Mouse (Mus musculus): ENCODE data around the gene March10. TPM values are rescaled to one million over a fixed set of nuclear protein-coding genes. Genes with fewer than 3 reads are reported as not detected.
A peak's percentile ranks its signal among the peaks of the same experiment; 100 is the strongest.

Gene March10
- polyA plus RNA-seq, 1 experiment from 2014 or later = 0.31 TPM

DNA sequence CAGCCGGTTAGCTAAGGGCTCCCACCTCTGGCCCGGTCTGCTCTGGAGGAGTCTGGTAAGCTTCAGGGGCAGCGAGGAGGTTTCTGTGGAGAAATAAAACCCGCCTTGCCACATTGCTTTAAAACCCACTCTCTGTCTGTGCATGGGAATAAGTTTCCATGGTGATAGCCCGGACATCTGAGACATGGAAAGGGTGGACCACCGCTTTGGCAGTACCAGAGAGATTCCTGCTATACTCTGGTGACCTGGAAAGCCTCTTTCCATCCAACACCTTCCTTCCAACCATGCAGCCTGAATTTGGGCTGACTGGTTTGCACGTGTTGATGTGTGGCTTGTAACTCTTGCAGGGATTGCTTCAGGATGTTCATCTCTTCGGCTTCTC, 142.9 kb downstream of the March10 start:
- Histone ChIP-seq H3K27ac (replicated peaks; ENCODE audit: low read depth, low read length) (peak overlapping the region; percentile 65), H3K36me3 (replicated peaks; ENCODE audit: control insufficient read depth, insufficient read depth, low read depth, low read length) (no peaks in the 10 kb centered on the region), H3K4me2 (ENCODE audit: low read depth, low read length) (no peak overlapping the region; the same call in 1 of the 2 replicates), H3K9ac (replicated peaks; ENCODE audit: low read length) (peak overlapping the region; percentile 18; the same call in 1 of the 2 replicates), H3K4me1 (ENCODE audit: control insufficient read depth, insufficient read depth, low read length) (peaks cover 11% of the 10 kb centered on the region), H3K4me3 (ENCODE audit: low read depth, low read length) (no peak overlapping the region), H3K27me3 (ENCODE audit: control insufficient read depth, insufficient read depth, low read length) (no peaks in the 10 kb centered on the region), H3K9me3 (replicated peaks; ENCODE audit: control insufficient read depth, low read length) (no peaks in the 10 kb centered on the region)
- ATAC-seq (replicated peaks; ENCODE audit: insufficient number of reproducible peaks, low FRiP score, low TSS enrichment, low read depth) = no peak; the same call in 1 of the 2 replicates
- DNase-seq (ENCODE audit: low spot score) = no peak
- WGBS = 22% methylated on average over 8 of the region's 8 CpGs

- H3K9ac ChIP-seq (replicated peaks; ENCODE audit: low read length) = peak overlapping the region; percentile 18; the same call in 1 of the 2 replicates
- no peak overlapping the region for H3K4me3 ChIP-seq (ENCODE audit: low read depth, low read length)
- H3K27me3 ChIP-seq (ENCODE audit: control insufficient read depth, insufficient read depth, low read length) = no peaks in the 10 kb centered on the region
- 25% methylated on average over 9 of the region's 10 CpGs for whole genome bisulfite sequencing
- H3K4me1 ChIP-seq (ENCODE audit: control insufficient read depth, insufficient read depth, low read length) = peaks cover 11% of the 10 kb centered on the region
- no peaks in the 10 kb centered on the region for H3K9me3 ChIP-seq (replicated peaks; ENCODE audit: control insufficient read depth, low read length)
- H3K4me2 ChIP-seq (ENCODE audit: low read depth, low read length) = no peak overlapping the region; the same call in 1 of the 2 replicates
- DNase-seq (ENCODE audit: low spot score) = peak; percentile 80
- peak; percentile 88 for ATAC-seq (replicated peaks; ENCODE audit: insufficient number of reproducible peaks, low FRiP score, low TSS enrichment, low read depth)
- peak overlapping the region; percentile 65 for H3K27ac ChIP-seq (replicated peaks; ENCODE audit: low read depth, low read length)
- no peaks in the 10 kb centered on the region for H3K36me3 ChIP-seq (replicated peaks; ENCODE audit: control insufficient read depth, insufficient read depth, low read depth, low read length)
Observed at GRCm38 (mm10) chr11:105312972-105313632, 143.4 kb downstream of the March10 start.

GRCm38 (mm10) chr11:105312311-105312942, 144.1 kb downstream of the March10 start:
- peak; percentile 35 for DNase-seq (ENCODE audit: low spot score)
- Histone ChIP-seq H3K9me3 (replicated peaks; ENCODE audit: control insufficient read depth, low read length) (no peaks in the 10 kb centered on the region), H3K4me2 (ENCODE audit: low read depth, low read length) (no peak overlapping the region), H3K27me3 (ENCODE audit: control insufficient read depth, insufficient read depth, low read length) (no peaks in the 10 kb centered on the region), H3K36me3 (replicated peaks; ENCODE audit: control insufficient read depth, insufficient read depth, low read depth, low read length) (no peaks in the 10 kb centered on the region), H3K4me1 (ENCODE audit: control insufficient read depth, insufficient read depth, low read length) (peaks cover 11% of the 10 kb centered on the region), H3K9ac (replicated peaks; ENCODE audit: low read length) (no peak overlapping the region), H3K4me3 (ENCODE audit: low read depth, low read length) (no peak overlapping the region), H3K27ac (replicated peaks; ENCODE audit: low read depth, low read length) (peak overlapping the region; percentile 49)
- ATAC-seq (replicated peaks; ENCODE audit: insufficient number of reproducible peaks, low FRiP score, low TSS enrichment, low read depth) = peak; percentile 6; the same call in 1 of the 2 replicates
- WGBS = 24% methylated on average over 12 of the region's 12 CpGs

GRCm38 (mm10) chr11:105311291-105311975, 145.1 kb downstream of the March10 start:
- no peak for ATAC-seq (replicated peaks; ENCODE audit: insufficient number of reproducible peaks, low FRiP score, low TSS enrichment, low read depth)
- Histone ChIP-seq H3K4me3 (ENCODE audit: low read depth, low read length) (no peak overlapping the region), H3K4me1 (ENCODE audit: control insufficient read depth, insufficient read depth, low read length) (peaks cover 11% of the 10 kb centered on the region), H3K36me3 (replicated peaks; ENCODE audit: control insufficient read depth, insufficient read depth, low read depth, low read length) (no peaks in the 10 kb centered on the region; the same call in 1 of the 2 replicates), H3K9ac (replicated peaks; ENCODE audit: low read length) (no peak overlapping the region), H3K27me3 (ENCODE audit: control insufficient read depth, insufficient read depth, low read length) (no peaks in the 10 kb centered on the region), H3K27ac (replicated peaks; ENCODE audit: low read depth, low read length) (0 out of 2 replicates have a peak overlapping the region, but pooled peaks have one; percentile 44), H3K9me3 (replicated peaks; ENCODE audit: control insufficient read depth, low read length) (no peaks in the 10 kb centered on the region), H3K4me2 (ENCODE audit: low read depth, low read length) (no peak overlapping the region)
- DNase-seq (ENCODE audit: low spot score) = peak; percentile 25
- WGBS = 31% methylated on average over 24 of the region's 24 CpGs

Other genes with a start within 250 kb of the March10 start
- gene Mrc2, start 164.1 kb downstream of the March10 start, polyA plus RNA-seq (2014; fragmentation: Nextera tagmentation; extraction: Ambion mirVana) = 9.5 and 10.2 TPM in 2 replicates
- gene Tanc2, start 133.3 kb upstream of the March10 start, polyA plus RNA-seq (2014; fragmentation: Nextera tagmentation; extraction: Ambion mirVana) = 10.6 and 12.1 TPM in 2 replicates